Mouse (Mus musculus): Measurements from ENCODE around the gene Tmem97. TPM values are rescaled to one million over a fixed set of nuclear protein-coding genes. Genes with fewer than 3 reads are reported as not detected.
A peak's percentile ranks its signal among the peaks of the same experiment; 100 is the strongest.

The Tmem97 gene
- polyA plus RNA-seq, 1 experiment: 34.4 TPM

DNA sequence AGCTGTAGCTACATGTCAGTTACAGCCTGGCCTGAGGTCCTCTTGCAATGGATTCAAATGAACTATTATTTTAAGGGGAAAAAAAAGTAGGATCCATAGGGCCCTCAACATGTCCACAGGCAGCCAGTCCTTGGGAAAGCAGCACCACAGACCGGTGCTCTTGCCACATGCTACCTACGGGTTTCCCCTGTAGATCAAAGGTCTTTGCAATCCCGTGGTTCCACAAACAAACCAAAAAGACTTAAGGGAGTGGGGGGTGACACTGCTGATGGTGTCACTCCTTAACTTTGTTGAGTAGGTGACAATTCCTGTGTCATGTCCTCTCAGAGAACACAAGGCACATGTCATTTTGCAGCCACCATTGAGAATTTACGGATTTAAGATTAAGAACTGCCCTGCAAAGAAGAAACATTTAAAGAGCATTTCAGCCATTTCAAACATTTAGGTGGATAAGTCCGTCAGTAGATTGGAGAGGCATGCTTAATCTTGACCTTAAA, 1.0 kb downstream of the Tmem97 start:
- Histone ChIP-seq H3K36me3 (ENCODE audit: control insufficient read depth, insufficient read depth, low read length) (no peaks in the 10 kb centered on the region), H3K27ac (ENCODE audit: insufficient read depth, low read depth, low read length) (no peak overlapping the region), H3K4me1 (ENCODE audit: control insufficient read depth, insufficient read depth, low read length) (peaks cover 11% of the 10 kb centered on the region; the same call in 1 of the 2 replicates), H3K27me3 (replicated peaks; ENCODE audit: control insufficient read depth, insufficient read depth, low read length) (no peaks in the 10 kb centered on the region), H3K4me3 (ENCODE audit: insufficient read depth, low read depth, low read length) (peak overlapping the region; percentile 86; the same call in 1 of the 2 replicates)
- peak; percentile 51 for DNase-seq
- WGBS: 33% methylated on average over 5 of the region's 5 CpGs
- TF ChIP-seq CTCF (conservative IDR thresholded peaks at IDR 0.05; ENCODE audit: insufficient read depth, insufficient read length, low read depth, low read length): no peak
- no peak for TF ChIP-seq POLR2A (IDR thresholded peaks at IDR 0.05; ENCODE audit: low read depth, low read length)

GRCm38 (mm10) chr11:78547718-78548460, 2.7 kb downstream of the Tmem97 start:
- H3K27ac ChIP-seq (ENCODE audit: insufficient read depth, low read depth, low read length): no peak overlapping the region
- H3K4me3 ChIP-seq (ENCODE audit: insufficient read depth, low read depth, low read length): no peak overlapping the region
- H3K36me3 ChIP-seq (ENCODE audit: control insufficient read depth, insufficient read depth, low read length): peaks cover 1% of the 10 kb centered on the region; the same call in 1 of the 2 replicates
- H3K4me1 ChIP-seq (ENCODE audit: control insufficient read depth, insufficient read depth, low read length): peaks cover 11% of the 10 kb centered on the region; the same call in 1 of the 2 replicates
- whole genome bisulfite sequencing: 88% methylated on average over 2 of the region's 2 CpGs
- no peak for DNase-seq
- H3K27me3 ChIP-seq (replicated peaks; ENCODE audit: control insufficient read depth, insufficient read depth, low read length): no peaks in the 10 kb centered on the region
- TF ChIP-seq CTCF (conservative IDR thresholded peaks at IDR 0.05; ENCODE audit: insufficient read depth, insufficient read length, low read depth, low read length) (no peak), POLR2A (IDR thresholded peaks at IDR 0.05; ENCODE audit: low read depth, low read length) (no peak)

GRCm38 (mm10) chr11:78545181-78545580, 5.4 kb downstream of the Tmem97 start:
- Histone ChIP-seq H3K36me3 (ENCODE audit: control insufficient read depth, insufficient read depth, low read length) (peaks cover 5% of the 10 kb centered on the region; the same call in 1 of the 2 replicates), H3K4me3 (ENCODE audit: insufficient read depth, low read depth, low read length) (no peak overlapping the region), H3K27ac (ENCODE audit: insufficient read depth, low read depth, low read length) (no peak overlapping the region), H3K4me1 (ENCODE audit: control insufficient read depth, insufficient read depth, low read length) (peaks cover 6% of the 10 kb centered on the region; the same call in 1 of the 2 replicates), H3K27me3 (replicated peaks; ENCODE audit: control insufficient read depth, insufficient read depth, low read length) (no peaks in the 10 kb centered on the region)
- TF ChIP-seq CTCF (conservative IDR thresholded peaks at IDR 0.05; ENCODE audit: insufficient read depth, insufficient read length, low read depth, low read length) (no peak), POLR2A (IDR thresholded peaks at IDR 0.05; ENCODE audit: low read depth, low read length) (no peak)
- DNase-seq: no peak
- WGBS: 62% methylated on average over 8 of the region's 8 CpGs

GRCm38 (mm10) chr11:78544449-78545111, 6.0 kb downstream of the Tmem97 start:
- Histone ChIP-seq H3K36me3 (ENCODE audit: control insufficient read depth, insufficient read depth, low read length) (peaks cover 5% of the 10 kb centered on the region; the same call in 1 of the 2 replicates), H3K4me1 (ENCODE audit: control insufficient read depth, insufficient read depth, low read length) (0 out of 2 replicates have a peak, but pooled peaks cover 2% of the 10 kb centered on the region), H3K27ac (ENCODE audit: insufficient read depth, low read depth, low read length) (no peak overlapping the region), H3K4me3 (ENCODE audit: insufficient read depth, low read depth, low read length) (no peak overlapping the region), H3K27me3 (replicated peaks; ENCODE audit: control insufficient read depth, insufficient read depth, low read length) (no peaks in the 10 kb centered on the region)
- 92% methylated on average over 7 of the region's 7 CpGs for WGBS
- TF ChIP-seq CTCF (conservative IDR thresholded peaks at IDR 0.05; ENCODE audit: insufficient read depth, insufficient read length, low read depth, low read length) (no peak), POLR2A (IDR thresholded peaks at IDR 0.05; ENCODE audit: low read depth, low read length) (no peak)
- DNase-seq: no peak

- Histone ChIP-seq H3K27me3 (replicated peaks; ENCODE audit: control insufficient read depth, insufficient read depth, low read length) (no peaks in the 10 kb centered on the region), H3K36me3 (ENCODE audit: control insufficient read depth, insufficient read depth, low read length) (peaks cover 5% of the 10 kb centered on the region; the same call in 1 of the 2 replicates), H3K4me3 (ENCODE audit: insufficient read depth, low read depth, low read length) (no peak overlapping the region), H3K27ac (ENCODE audit: insufficient read depth, low read depth, low read length) (no peak overlapping the region), H3K4me1 (ENCODE audit: control insufficient read depth, insufficient read depth, low read length) (peaks cover 8% of the 10 kb centered on the region; the same call in 1 of the 2 replicates)
- no peak for DNase-seq
- 83% methylated on average over 3 of the region's 3 CpGs for WGBS
- TF ChIP-seq POLR2A (IDR thresholded peaks at IDR 0.05; ENCODE audit: low read depth, low read length) (no peak), CTCF (conservative IDR thresholded peaks at IDR 0.05; ENCODE audit: insufficient read depth, insufficient read length, low read depth, low read length) (no peak)
Measured at GRCm38 (mm10) chr11:78540358-78540757, 10.2 kb downstream of the Tmem97 start.

DNA sequence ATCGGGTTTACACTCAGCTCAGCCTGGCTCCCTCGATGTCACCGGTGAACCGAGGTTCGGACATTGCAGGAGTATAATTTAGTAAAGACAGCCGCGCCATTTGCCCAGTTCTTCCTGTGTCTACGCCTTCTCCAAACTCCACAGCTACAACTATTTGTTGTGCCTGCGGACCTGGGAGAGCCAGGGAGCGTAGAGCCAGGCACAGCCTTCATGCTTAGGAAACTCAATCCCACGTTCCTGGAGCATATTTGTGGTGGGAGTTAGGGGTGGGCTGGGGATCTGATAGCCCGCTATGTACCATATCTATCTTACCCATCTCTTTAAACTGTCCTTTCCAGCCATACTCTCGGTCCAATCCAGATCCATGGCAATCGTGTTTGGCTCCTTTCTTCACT, 13.9 kb downstream of the Tmem97 start:
- TF ChIP-seq POLR2A (IDR thresholded peaks at IDR 0.05; ENCODE audit: low read depth, low read length) (no peak), CTCF (conservative IDR thresholded peaks at IDR 0.05; ENCODE audit: insufficient read depth, insufficient read length, low read depth, low read length) (no peak)
- WGBS: under 1% methylated on average over 14 of the region's 14 CpGs
- Histone ChIP-seq H3K27me3 (replicated peaks; ENCODE audit: control insufficient read depth, insufficient read depth, low read length) (no peaks in the 10 kb centered on the region), H3K36me3 (ENCODE audit: control insufficient read depth, insufficient read depth, low read length) (peaks cover 3% of the 10 kb centered on the region; the same call in 1 of the 2 replicates), H3K4me3 (ENCODE audit: insufficient read depth, low read depth, low read length) (peak overlapping the region; percentile 83), H3K27ac (ENCODE audit: insufficient read depth, low read depth, low read length) (peak overlapping the region; percentile 54), H3K4me1 (ENCODE audit: control insufficient read depth, insufficient read depth, low read length) (peaks cover 11% of the 10 kb centered on the region; the same call in 1 of the 2 replicates)
- no peak for DNase-seq
